Mouse (Mus musculus) erythroblast, embryonic 14.5 days (primary cell): ENCODE measurements around the gene Aadacl2.

ENCODE experiments used
- GATA1 ChIP-seq: IDR thresholded peaks from 2 replicates; pipeline ENCODE4 v1.6.1; 2012; ENCODE audit warnings: low read length, inconsistent platforms, mixed read lengths
- TAL1 ChIP-seq: IDR thresholded peaks from 3 replicates; pipeline ENCODE4 v1.6.1; 2012; ENCODE audit warnings: low read length, inconsistent platforms, mixed read lengths

GRCm38 (mm10) chr3:60057809-60058082, 51.2 kb downstream of the Aadacl2 start:
- no peak for TF ChIP-seq GATA1
- TF ChIP-seq TAL1: no peak
